Mouse (Mus musculus) liver, adult 2 months (tissue): Measurements from ENCODE around the gene Sipa1l1.

Source experiments
- CTCF ChIP-seq: fragments of 200-500 bp; IDR thresholded peaks from 2 replicates; pipeline ENCODE4 v1.5.1; 2011; ENCODE audit warnings: low read depth, low read length, control low read depth
- POLR2A ChIP-seq: fragments of 200-500 bp; IDR thresholded peaks from 2 replicates; pipeline ENCODE4 v1.6.1; 2011; ENCODE audit warnings: low read length, control low read depth; ENCODE audit not compliant: insufficient read depth; ENCODE audit errors: extremely low read depth

- TF ChIP-seq POLR2A (no peak), CTCF (no peak)
Observed at GRCm38 (mm10) chr12:82415690-82416364, 246.7 kb downstream of the Sipa1l1 start.
